Mouse (Mus musculus) testis, adult 2 months (tissue): Measurements from ENCODE around the gene Ripk4.

Experiments
- CTCF ChIP-seq: fragments of 200-500 bp; IDR thresholded peaks from 2 replicates; pipeline ENCODE4 v1.5.1; 2012; ENCODE audit warnings: low read depth, mild to moderate bottlenecking, inconsistent platforms, low read length, moderate library complexity; ENCODE audit not compliant: control insufficient read depth, insufficient read depth, insufficient replicate concordance
- POLR2A ChIP-seq: fragments of 200-500 bp; IDR thresholded peaks from 2 replicates; pipeline ENCODE4 v1.6.1; 2012; ENCODE audit warnings: low read depth, mild to moderate bottlenecking, inconsistent platforms, low read length, moderate library complexity; ENCODE audit not compliant: control insufficient read depth

DNA sequence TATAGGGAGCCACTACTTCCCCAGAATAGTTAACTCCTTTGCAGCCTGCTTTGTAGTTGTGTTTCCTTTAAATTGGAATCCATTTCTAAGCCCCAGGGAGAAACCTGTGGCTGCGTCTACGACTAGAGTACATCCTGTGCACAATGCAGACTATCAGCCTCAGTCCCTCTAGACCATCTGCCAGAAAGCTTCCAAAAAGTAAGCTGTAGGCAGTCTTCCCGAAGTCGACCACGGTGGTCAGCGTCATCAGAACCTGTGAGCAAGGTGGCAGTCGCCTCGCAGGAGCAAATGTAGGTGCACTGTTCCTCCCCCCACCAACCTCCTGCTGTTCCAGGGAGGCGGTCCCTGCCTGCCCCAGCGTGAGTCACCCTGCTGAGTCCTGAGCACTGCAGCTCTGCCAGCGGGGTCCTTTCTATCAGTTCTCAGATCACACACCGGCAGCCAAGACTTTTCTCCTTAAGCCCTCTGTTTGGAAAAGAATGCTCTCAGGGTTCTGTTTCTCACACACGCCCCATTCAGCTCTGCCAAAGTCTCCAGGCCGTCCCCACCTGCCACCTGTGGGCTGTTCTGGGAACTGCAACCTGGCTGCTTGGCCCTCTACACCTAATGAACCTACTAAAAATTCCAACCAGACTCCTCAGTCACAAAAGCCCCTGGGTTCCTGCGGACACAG, 14.9 kb upstream of the Ripk4 start:
- peak; percentile 81 for TF ChIP-seq CTCF
- TF ChIP-seq POLR2A: no peak
